Comparison of ENCODE assay signal across 8 mouse cellular contexts in genomic region chr3:50904716-50905116, GRCm38 (mm10).
DNase-seq lines count a peak whose midpoint lies in the region; ATAC-seq lines count a peak whose summit lies in the region.

No protein-coding gene starts in this region.

- peak; percentile 16 for DNase-seq in ovary, postnatal 36 days (ENCODE audit: low spot score)
- DNase-seq in ovary, postnatal 14 days (ENCODE audit: low spot score) = no peak
- DNase-seq in gonadal fat pad, adult 2 months (ENCODE audit: low read depth) = peak; percentile 77
- DNase-seq in kidney, postnatal 36 days = peak; percentile 55 to 81
- peak; percentile 17 to 35 for DNase-seq in thymus, postnatal 36 days
- no peak for DNase-seq in right cerebral cortex, postnatal 14 days
- DNase-seq in testis, postnatal 10 days (ENCODE audit: low spot score) = no peak

- ATAC-seq in megakaryocyte, adult 5-6 weeks (ENCODE audit: poor library complexity, severe bottlenecking) = no peak

Comparison
In these comparisons a context has a peak if more than half of its experiments do, and no peak if none do; other contexts are left out.
1. DNase-seq: peak in ovary, postnatal 36 days (single experiment), gonadal fat pad, adult 2 months (single experiment), kidney, postnatal 36 days (2 of 2) and thymus, postnatal 36 days (2 of 2); none in ovary, postnatal 14 days (single experiment), right cerebral cortex, postnatal 14 days (single experiment) and testis, postnatal 10 days (single experiment).